Mouse (Mus musculus) kidney, adult 2 months (tissue): ENCODE measurements at regions not wholly inside any gene's neighbourhood (a gene's known extent, or its start where the extent isn't known, plus 50 kb on each side); places are given as distances from the start of the nearest gene placed in this dataset.

ENCODE experiments used
- CTCF ChIP-seq: fragments of 200-500 bp; conservative IDR thresholded peaks from 2 replicates; pipeline ENCODE4 v1.5.1; 2011; ENCODE audit warnings: low read depth, mild to moderate bottlenecking, control low read depth, low read length, moderate library complexity, mixed read lengths; ENCODE audit not compliant: insufficient read depth, insufficient read length
- POLR2A ChIP-seq: fragments of 200-500 bp; IDR thresholded peaks from one replicate; pipeline ENCODE4 v1.6.1; 2011; ENCODE audit warnings: low read depth, low read length, control low read depth

DNA sequence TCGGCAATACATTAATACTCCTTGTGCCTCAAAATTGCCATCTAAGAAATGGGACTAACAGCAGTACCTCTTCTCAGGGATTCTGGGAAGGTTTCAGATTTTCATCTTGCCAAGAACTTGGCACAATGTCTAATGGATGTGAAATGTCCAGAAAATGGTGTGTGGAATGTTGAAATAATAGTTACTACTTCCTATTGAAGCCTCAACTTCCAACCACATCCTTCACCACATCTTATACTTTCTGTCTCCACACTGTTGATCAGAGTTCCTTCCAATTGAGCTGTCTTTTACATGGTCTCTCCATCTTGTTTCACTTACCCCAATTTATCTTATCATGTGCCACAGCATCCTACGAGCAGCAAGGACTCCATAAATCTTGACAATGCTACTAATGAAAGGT is 122.3 kb upstream of the Fmo9 start:
- TF ChIP-seq CTCF (no peak), POLR2A (no peak)
